Mouse (Mus musculus) testis, adult 10 weeks (tissue): ENCODE measurements around the gene Tmem254a. TPM values are rescaled to one million over a fixed set of nuclear protein-coding genes. Genes with fewer than 3 reads are reported as not detected.

ENCODE experiments used
- polyA plus RNA-seq: library from polyadenylated mRNA; stranded (reverse); fragments of 350-450 nt; fragmentation: Illumina TruSeq; extraction: RNeasy Lipid Tissue Mini Kit (QIAGEN cat#74804); gene quantifications from one replicate; pipeline ENCODE4 v1.2.3, GENCODE M21; 2014; ENCODE audit warnings: low read depth, low replicate concordance

Gene Tmem254a
- polyA plus RNA-seq = 3.3 TPM

DNA sequence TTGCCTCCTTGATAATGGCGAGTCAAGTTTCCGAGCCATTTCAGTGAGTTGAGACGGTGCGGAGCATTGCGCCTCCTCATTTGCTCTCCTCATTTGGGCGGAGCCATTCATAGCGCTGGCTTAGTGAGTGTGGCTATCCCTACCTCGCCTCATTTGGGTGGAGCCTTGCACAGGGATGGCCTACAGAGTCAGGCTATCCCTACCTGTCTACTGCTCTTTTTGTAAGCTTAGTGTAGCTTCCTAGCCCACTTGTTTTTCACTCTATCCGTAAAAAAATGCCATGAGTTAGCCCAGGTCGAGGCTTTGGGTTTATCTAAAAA lies at the start of gene Tmem254a:
Gene Tmem254a, minus strand, starts transcription at position 111 of the 320 bp plus-strand sequence.

DNA sequence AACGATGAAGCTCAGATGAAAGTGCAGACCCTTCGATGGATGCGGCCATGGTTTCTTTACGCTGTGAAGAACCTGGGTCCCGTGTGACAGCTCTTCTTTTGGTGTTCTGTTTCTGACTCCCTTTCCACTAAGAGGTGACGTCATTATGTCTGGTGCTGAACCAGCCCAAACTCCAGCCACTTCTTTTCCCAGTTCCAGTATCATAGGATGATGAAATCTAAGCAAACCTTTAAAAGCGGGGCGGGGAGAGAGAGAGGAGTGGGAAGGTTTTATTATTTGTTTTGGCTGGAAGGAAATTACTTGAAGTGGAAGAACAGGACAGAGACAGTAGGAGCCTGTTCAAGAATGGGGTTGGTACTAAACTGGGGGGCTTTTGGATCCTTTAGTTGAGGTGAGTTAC lies 10.5 kb upstream of the Tmem254a start, which contains the start of gene Cphx1:
Gene Cphx1, plus strand, starts transcription at position 301 of the 400 bp plus-strand sequence.

DNA sequence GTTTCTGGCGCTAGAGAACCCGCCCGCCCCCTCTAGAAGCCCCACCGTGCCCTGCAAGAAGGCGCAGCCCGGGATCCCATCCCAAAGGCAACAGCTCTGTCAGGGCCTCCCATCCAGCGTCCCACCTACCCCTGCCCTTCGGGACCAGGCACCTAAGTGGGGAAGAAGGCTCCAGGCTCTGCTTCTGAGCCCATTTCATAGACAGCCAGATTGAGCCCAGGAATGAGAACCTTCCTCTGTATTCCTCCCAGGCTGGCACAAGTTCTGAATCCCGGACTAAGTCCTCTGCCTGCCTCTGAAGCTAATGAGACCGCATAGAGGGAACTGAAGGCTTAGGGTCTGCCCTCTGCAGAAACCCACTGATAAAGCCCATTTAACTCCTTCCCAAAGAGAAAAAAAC lies 24.5 kb downstream of the Tmem254a start, which contains the start of gene Plac9a:
Gene Plac9a, minus strand, starts transcription at position 101 of the 400 bp plus-strand sequence.

Other genes starting within 250 kb of the Tmem254a start
- gene Ppif, start 233.5 kb downstream of the Tmem254a start, polyA plus RNA-seq = 2.2 TPM
- gene Zcchc24, start 158.6 kb downstream of the Tmem254a start, polyA plus RNA-seq = 3.0 TPM
- 7.0 TPM for gene Anxa11, start 85.5 kb downstream of the Tmem254a start, polyA plus RNA-seq
- not detected for gene Plac9a, start 24.6 kb downstream of the Tmem254a start, polyA plus RNA-seq
- gene Cphx1, start 10.6 kb upstream of the Tmem254a start, polyA plus RNA-seq = 0.21 TPM
- gene Duxbl1, start 50.9 kb upstream of the Tmem254a start, polyA plus RNA-seq = not detected
- 1.0 TPM for gene Gm9780, start 115.0 kb upstream of the Tmem254a start, polyA plus RNA-seq
- gene Tmem254c, start 139.7 kb upstream of the Tmem254a start, polyA plus RNA-seq = 2.5 TPM
- not detected for gene Cphx2, start 153.8 kb upstream of the Tmem254a start, polyA plus RNA-seq
- gene Cphx3, start 154.6 kb upstream of the Tmem254a start, polyA plus RNA-seq = not detected
- not detected for gene Duxbl2, start 190.7 kb upstream of the Tmem254a start, polyA plus RNA-seq